Mouse (Mus musculus) heart, adult 2 months (tissue): ENCODE measurements at regions not wholly inside any gene's neighbourhood (a gene's known extent, or its start where the extent isn't known, plus 50 kb on each side); places are given as distances from the start of the nearest gene placed in this dataset.

Experiments
- CTCF ChIP-seq: fragments of 200-600 bp; IDR thresholded peaks from 2 replicates; pipeline ENCODE4 v1.8.1; 2022; ENCODE audit warnings: antibody characterized with exemption, mild to moderate bottlenecking, moderate library complexity
- POLR2A ChIP-seq: fragments of 200-500 bp; IDR thresholded peaks from 2 replicates; pipeline ENCODE4 v1.6.1; 2011; ENCODE audit warnings: mild to moderate bottlenecking, low read depth, low read length, control low read depth; ENCODE audit not compliant: insufficient read depth

- TF ChIP-seq CTCF, result no peak
- TF ChIP-seq POLR2A, result no peak
These were observed 95.7 kb downstream of the Rassf10 start for GRCm38 (mm10) chr7:113049440-113049839.
